Mouse (Mus musculus): ENCODE measurements at regions not wholly inside any gene's neighbourhood (a gene's known extent, or its start where the extent isn't known, plus 50 kb on each side); places are given as distances from the start of the nearest gene placed in this dataset.
A peak's percentile ranks its signal among the peaks of the same experiment; 100 is the strongest.

GRCm38 (mm10) chr9:61746401-61746800, 167.9 kb downstream of the Rplp1 start:
- H3K27ac ChIP-seq (ENCODE audit: low read depth) = no peak overlapping the region
- peaks cover 7% of the 10 kb centered on the region; the same call in 1 of the 2 replicates for H3K4me1 ChIP-seq (replicated peaks; ENCODE audit: control insufficient read depth, insufficient read depth, low read length)
- no peaks in the 10 kb centered on the region for H3K9me3 ChIP-seq (ENCODE audit: control insufficient read depth, low read length)
- no peaks in the 10 kb centered on the region for H3K36me3 ChIP-seq (ENCODE audit: control insufficient read depth, insufficient read depth, low read length)
- DNase-seq (ENCODE audit: low spot score) (no peak), ATAC-seq (replicated peaks; ENCODE audit: low FRiP score, low TSS enrichment, low read depth) (no peak)
- no peaks in the 10 kb centered on the region for H3K27me3 ChIP-seq (replicated peaks; ENCODE audit: control insufficient read depth, insufficient read depth, low read length)
- no peak overlapping the region for H3K9ac ChIP-seq (ENCODE audit: low read length)
- no peak overlapping the region for H3K4me3 ChIP-seq (ENCODE audit: low read depth, low read length)
- 51% methylated on average over 6 of the region's 6 CpGs for WGBS
- no peak overlapping the region for H3K4me2 ChIP-seq (ENCODE audit: low read length)

GRCm38 (mm10) chr9:61745301-61745801, 169.0 kb downstream of the Rplp1 start:
- no peak overlapping the region for H3K9ac ChIP-seq (ENCODE audit: low read length)
- H3K36me3 ChIP-seq (ENCODE audit: control insufficient read depth, insufficient read depth, low read length) = no peaks in the 10 kb centered on the region
- DNase-seq (ENCODE audit: low spot score) (peak; percentile 54), ATAC-seq (replicated peaks; ENCODE audit: low FRiP score, low TSS enrichment, low read depth) (no peak)
- H3K4me2 ChIP-seq (ENCODE audit: low read length) = no peak overlapping the region
- no peak overlapping the region for H3K4me3 ChIP-seq (ENCODE audit: low read depth, low read length)
- no peaks in the 10 kb centered on the region for H3K9me3 ChIP-seq (ENCODE audit: control insufficient read depth, low read length)
- H3K27me3 ChIP-seq (replicated peaks; ENCODE audit: control insufficient read depth, insufficient read depth, low read length) = no peaks in the 10 kb centered on the region
- H3K4me1 ChIP-seq (replicated peaks; ENCODE audit: control insufficient read depth, insufficient read depth, low read length) = peaks cover 7% of the 10 kb centered on the region; the same call in 1 of the 2 replicates
- peak overlapping the region; percentile 65; the same call in 1 of the 2 replicates for H3K27ac ChIP-seq (ENCODE audit: low read depth)
- 30% methylated on average over 7 of the region's 7 CpGs for WGBS

GRCm38 (mm10) chr9:61733540-61733939, 180.8 kb downstream of the Rplp1 start:
- Histone ChIP-seq H3K4me1 (replicated peaks; ENCODE audit: control insufficient read depth, insufficient read depth, low read length) (no peaks in the 10 kb centered on the region; the same call in 1 of the 2 replicates), H3K9me3 (ENCODE audit: control insufficient read depth, low read length) (0 out of 2 replicates have a peak, but pooled peaks cover 3% of the 10 kb centered on the region), H3K27ac (ENCODE audit: low read depth) (no peak overlapping the region), H3K4me2 (ENCODE audit: low read length) (no peak overlapping the region), H3K36me3 (ENCODE audit: control insufficient read depth, insufficient read depth, low read length) (no peaks in the 10 kb centered on the region), H3K4me3 (ENCODE audit: low read depth, low read length) (no peak overlapping the region), H3K27me3 (replicated peaks; ENCODE audit: control insufficient read depth, insufficient read depth, low read length) (no peaks in the 10 kb centered on the region), H3K9ac (ENCODE audit: low read length) (no peak overlapping the region)
- DNase-seq (ENCODE audit: low spot score) (no peak), ATAC-seq (replicated peaks; ENCODE audit: low FRiP score, low TSS enrichment, low read depth) (no peak)
- 50% methylated on average over 2 of the region's 2 CpGs for WGBS

DNA sequence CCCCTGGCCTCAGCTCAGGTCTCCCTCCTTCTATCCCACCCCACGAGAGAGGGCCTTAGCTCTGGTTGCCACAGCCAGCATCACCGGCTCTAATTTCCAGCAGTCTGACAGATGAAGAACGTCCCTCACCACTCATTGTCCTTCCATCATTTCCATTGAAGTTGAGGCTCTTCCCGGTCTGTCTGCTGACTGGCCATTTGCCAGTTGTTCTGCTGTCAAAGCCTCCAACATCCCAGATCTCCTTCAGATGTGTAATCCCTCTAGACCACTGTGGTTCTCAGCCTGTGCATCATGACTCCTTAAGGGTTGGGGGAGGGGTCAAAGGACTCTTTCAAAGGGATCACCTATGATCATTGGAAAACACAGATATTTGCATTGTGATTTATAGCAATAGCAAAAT, 181.6 kb downstream of the Rplp1 start:
- H3K4me3 ChIP-seq (ENCODE audit: low read depth, low read length) = no peak overlapping the region
- no peaks in the 10 kb centered on the region; the same call in 1 of the 2 replicates for H3K4me1 ChIP-seq (replicated peaks; ENCODE audit: control insufficient read depth, insufficient read depth, low read length)
- no peak overlapping the region for H3K27ac ChIP-seq (ENCODE audit: low read depth)
- H3K27me3 ChIP-seq (replicated peaks; ENCODE audit: control insufficient read depth, insufficient read depth, low read length) = no peaks in the 10 kb centered on the region
- no peak overlapping the region for H3K9ac ChIP-seq (ENCODE audit: low read length)
- no peak for ATAC-seq (replicated peaks; ENCODE audit: low FRiP score, low TSS enrichment, low read depth)
- no peak overlapping the region for H3K4me2 ChIP-seq (ENCODE audit: low read length)
- DNase-seq (ENCODE audit: low spot score) = no peak
- WGBS = 67% methylated on average over 4 of the region's 4 CpGs
- H3K36me3 ChIP-seq (ENCODE audit: control insufficient read depth, insufficient read depth, low read length) = no peaks in the 10 kb centered on the region
- H3K9me3 ChIP-seq (ENCODE audit: control insufficient read depth, low read length) = 0 out of 2 replicates have a peak, but pooled peaks cover 3% of the 10 kb centered on the region

DNA sequence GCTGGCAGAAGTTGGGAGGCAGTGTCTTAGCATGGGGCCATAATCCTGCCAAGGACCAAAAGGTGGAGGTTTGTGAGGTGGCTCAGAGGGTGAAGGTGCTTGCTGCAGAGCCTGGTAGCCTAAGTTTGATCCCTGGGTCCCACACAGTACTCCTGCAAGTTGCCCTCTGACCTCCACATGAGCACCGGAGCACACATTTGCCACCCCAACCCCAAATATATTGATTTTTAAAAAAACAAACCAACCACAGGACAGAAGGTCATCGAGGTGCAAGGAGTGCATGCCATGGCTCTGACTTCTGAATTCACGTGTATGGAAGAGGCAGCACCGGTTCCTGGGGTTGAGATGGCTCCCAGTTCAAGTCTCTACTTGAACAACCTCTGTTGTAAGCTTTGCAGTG, 186.2 kb downstream of the Rplp1 start:
- no peak overlapping the region for H3K9ac ChIP-seq (ENCODE audit: low read length)
- H3K4me3 ChIP-seq (ENCODE audit: low read depth, low read length) = no peak overlapping the region
- H3K4me2 ChIP-seq (ENCODE audit: low read length) = no peak overlapping the region
- WGBS = 59% methylated on average over 4 of the region's 4 CpGs
- peaks cover 6% of the 10 kb centered on the region; the same call in 1 of the 2 replicates for H3K4me1 ChIP-seq (replicated peaks; ENCODE audit: control insufficient read depth, insufficient read depth, low read length)
- ATAC-seq (replicated peaks; ENCODE audit: low FRiP score, low TSS enrichment, low read depth) (no peak), DNase-seq (ENCODE audit: low spot score) (no peak)
- H3K36me3 ChIP-seq (ENCODE audit: control insufficient read depth, insufficient read depth, low read length) = no peaks in the 10 kb centered on the region
- H3K27ac ChIP-seq (ENCODE audit: low read depth) = no peak overlapping the region
- H3K27me3 ChIP-seq (replicated peaks; ENCODE audit: control insufficient read depth, insufficient read depth, low read length) = no peaks in the 10 kb centered on the region
- H3K9me3 ChIP-seq (ENCODE audit: control insufficient read depth, low read length) = no peaks in the 10 kb centered on the region

GRCm38 (mm10) chr9:61727651-61728050, 186.7 kb downstream of the Rplp1 start:
- peaks cover 10% of the 10 kb centered on the region; the same call in 1 of the 2 replicates for H3K4me1 ChIP-seq (replicated peaks; ENCODE audit: control insufficient read depth, insufficient read depth, low read length)
- DNase-seq (ENCODE audit: low spot score) (no peak), ATAC-seq (replicated peaks; ENCODE audit: low FRiP score, low TSS enrichment, low read depth) (no peak)
- H3K4me2 ChIP-seq (ENCODE audit: low read length) = no peak overlapping the region
- H3K9me3 ChIP-seq (ENCODE audit: control insufficient read depth, low read length) = no peaks in the 10 kb centered on the region
- H3K9ac ChIP-seq (ENCODE audit: low read length) = no peak overlapping the region
- H3K4me3 ChIP-seq (ENCODE audit: low read depth, low read length) = no peak overlapping the region
- H3K27ac ChIP-seq (ENCODE audit: low read depth) = no peak overlapping the region
- H3K36me3 ChIP-seq (ENCODE audit: control insufficient read depth, insufficient read depth, low read length) = no peaks in the 10 kb centered on the region
- H3K27me3 ChIP-seq (replicated peaks; ENCODE audit: control insufficient read depth, insufficient read depth, low read length) = no peaks in the 10 kb centered on the region
- WGBS = 59% methylated on average over 10 of the region's 10 CpGs

- ATAC-seq (replicated peaks; ENCODE audit: low FRiP score, low TSS enrichment, low read depth) (no peak), DNase-seq (ENCODE audit: low spot score) (no peak)
- WGBS = 94% methylated on average over 2 of the region's 2 CpGs
- Histone ChIP-seq H3K4me3 (ENCODE audit: low read depth, low read length) (no peak overlapping the region), H3K4me1 (replicated peaks; ENCODE audit: control insufficient read depth, insufficient read depth, low read length) (peaks cover 17% of the 10 kb centered on the region; the same call in 1 of the 2 replicates), H3K4me2 (ENCODE audit: low read length) (no peak overlapping the region), H3K27me3 (replicated peaks; ENCODE audit: control insufficient read depth, insufficient read depth, low read length) (no peaks in the 10 kb centered on the region), H3K36me3 (ENCODE audit: control insufficient read depth, insufficient read depth, low read length) (no peaks in the 10 kb centered on the region), H3K9ac (ENCODE audit: low read length) (no peak overlapping the region), H3K27ac (ENCODE audit: low read depth) (no peak overlapping the region), H3K9me3 (ENCODE audit: control insufficient read depth, low read length) (no peaks in the 10 kb centered on the region)
Measured at GRCm38 (mm10) chr9:61724070-61724469, 190.3 kb downstream of the Rplp1 start.

DNA sequence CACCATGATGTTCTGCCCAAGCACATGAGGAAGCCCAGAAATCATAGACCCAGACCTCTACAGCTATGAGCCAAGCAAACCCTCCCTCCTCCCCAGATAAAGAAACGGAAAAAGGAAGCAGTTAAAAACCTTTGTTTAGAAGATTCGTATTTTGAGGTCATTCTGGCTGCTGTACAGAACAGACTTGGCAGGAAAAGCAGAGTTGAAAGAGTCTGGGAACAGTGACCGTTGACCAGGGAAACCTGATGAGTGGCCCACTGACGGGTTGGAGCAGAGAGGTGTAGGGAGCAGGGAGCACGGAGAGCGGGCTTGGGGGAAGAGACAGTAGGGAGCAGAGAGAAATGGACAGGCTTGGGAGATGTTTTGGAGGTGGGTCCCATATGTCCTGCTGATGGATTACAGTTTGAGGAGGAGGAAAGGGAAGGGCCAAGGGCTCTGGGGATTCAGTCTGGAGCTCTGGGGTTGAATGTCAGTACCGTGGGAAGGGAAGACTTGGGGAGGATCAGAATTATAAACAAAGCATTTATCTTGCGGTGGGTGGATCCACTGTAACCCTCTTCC, 191.2 kb downstream of the Rplp1 start:
- peak overlapping the region; percentile 55 for H3K27ac ChIP-seq (ENCODE audit: low read depth)
- H3K4me2 ChIP-seq (ENCODE audit: low read length) = no peak overlapping the region
- ATAC-seq (replicated peaks; ENCODE audit: low FRiP score, low TSS enrichment, low read depth) = peak; percentile 71
- H3K4me3 ChIP-seq (ENCODE audit: low read depth, low read length) = no peak overlapping the region
- no peaks in the 10 kb centered on the region for H3K36me3 ChIP-seq (ENCODE audit: control insufficient read depth, insufficient read depth, low read length)
- DNase-seq (ENCODE audit: low spot score) = peak; percentile 70
- H3K9ac ChIP-seq (ENCODE audit: low read length) = no peak overlapping the region
- H3K4me1 ChIP-seq (replicated peaks; ENCODE audit: control insufficient read depth, insufficient read depth, low read length) = peaks cover 17% of the 10 kb centered on the region; the same call in 1 of the 2 replicates
- no peaks in the 10 kb centered on the region for H3K9me3 ChIP-seq (ENCODE audit: control insufficient read depth, low read length)
- H3K27me3 ChIP-seq (replicated peaks; ENCODE audit: control insufficient read depth, insufficient read depth, low read length) = no peaks in the 10 kb centered on the region
- 40% methylated on average over 8 of the region's 8 CpGs for WGBS

DNA sequence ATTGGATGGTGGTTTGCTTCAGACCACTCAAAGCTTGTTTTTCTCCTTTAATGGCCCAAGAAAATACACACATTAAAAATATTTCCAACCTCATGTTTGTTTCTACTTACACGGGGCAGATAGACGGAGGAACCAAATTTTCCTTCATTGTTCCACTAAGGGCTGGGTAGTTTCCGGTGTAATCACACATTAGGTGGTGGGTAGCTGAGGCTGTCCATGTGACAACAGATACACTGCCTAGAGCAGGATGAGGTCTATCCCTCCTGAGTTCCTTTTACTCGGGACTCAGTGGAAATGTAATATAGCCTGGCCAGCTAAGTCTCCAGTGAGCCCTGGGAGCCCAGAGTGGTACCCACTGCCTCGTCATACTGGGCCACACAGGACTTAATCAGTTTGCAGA, 192.5 kb downstream of the Rplp1 start:
- H3K27ac ChIP-seq (ENCODE audit: low read depth) = no peak overlapping the region
- no peaks in the 10 kb centered on the region for H3K27me3 ChIP-seq (replicated peaks; ENCODE audit: control insufficient read depth, insufficient read depth, low read length)
- no peak overlapping the region for H3K4me3 ChIP-seq (ENCODE audit: low read depth, low read length)
- peaks cover 17% of the 10 kb centered on the region; the same call in 1 of the 2 replicates for H3K4me1 ChIP-seq (replicated peaks; ENCODE audit: control insufficient read depth, insufficient read depth, low read length)
- H3K4me2 ChIP-seq (ENCODE audit: low read length) = no peak overlapping the region
- WGBS = 90% methylated on average over 5 of the region's 5 CpGs
- DNase-seq (ENCODE audit: low spot score) (no peak), ATAC-seq (replicated peaks; ENCODE audit: low FRiP score, low TSS enrichment, low read depth) (no peak)
- no peaks in the 10 kb centered on the region for H3K36me3 ChIP-seq (ENCODE audit: control insufficient read depth, insufficient read depth, low read length)
- no peak overlapping the region for H3K9ac ChIP-seq (ENCODE audit: low read length)
- H3K9me3 ChIP-seq (ENCODE audit: control insufficient read depth, low read length) = no peaks in the 10 kb centered on the region
